Mouse (Mus musculus) embryonic fibroblast, embryonic 13.5 days (primary cell): Measurements from ENCODE around the gene Adssl1. TPM values are rescaled to one million over a fixed set of nuclear protein-coding genes. Genes with fewer than 3 reads are reported as not detected.
A peak's percentile ranks its signal among the peaks of the same experiment; 100 is the strongest.

Source experiments
- H3K27ac ChIP-seq: 2 replicates; pipeline ENCODE4 v1.5.1; 2012; ENCODE audit warnings: low read length, control low read depth, inconsistent platforms; ENCODE audit not compliant: insufficient read depth
- H3K4me1 ChIP-seq: 2 replicates; pipeline ENCODE4 v1.6.1; 2011; ENCODE audit warnings: low read length; ENCODE audit not compliant: control insufficient read depth, insufficient read depth
- H3K4me3 ChIP-seq: 2 replicates; pipeline ENCODE4 v1.5.1; 2011; ENCODE audit warnings: mild to moderate bottlenecking, control low read depth, low read length; ENCODE audit not compliant: insufficient read depth
- CTCF ChIP-seq: IDR thresholded peaks from 2 replicates; pipeline ENCODE4 v1.5.1; 2011; ENCODE audit warnings: mild to moderate bottlenecking, control low read depth, low read length, moderate library complexity, borderline replicate concordance; ENCODE audit not compliant: insufficient read depth
- POLR2A ChIP-seq: IDR thresholded peaks from 2 replicates; pipeline ENCODE4 v1.6.1; 2011; ENCODE audit warnings: low read depth, mild to moderate bottlenecking, control low read depth, low read length, moderate library complexity
- polyA plus RNA-seq: library from polyadenylated mRNA; stranded (reverse); fragments of >200 nt; gene quantifications from 2 replicates; pipeline ENCODE4 v1.2.4, GENCODE M21; 2011; ENCODE audit warnings: low read depth; ENCODE audit not compliant: missing spikeins, insufficient read length

Adssl1 gene
- polyA plus RNA-seq, 1 experiment = 2.2 TPM

- H3K4me3 ChIP-seq = no peak overlapping the region
- peak overlapping the region; percentile 21; the same call in 1 of the 2 replicates for H3K27ac ChIP-seq
- H3K4me1 ChIP-seq = 0 out of 2 replicates have a peak, but pooled peaks cover 2% of the 10 kb centered on the region
- TF ChIP-seq CTCF (peak; percentile 33; the same call in 1 of the 2 replicates), POLR2A (no peak)
Measured at GRCm38 (mm10) chr12:112604709-112605649, 14.9 kb upstream of the Adssl1 start.

DNA sequence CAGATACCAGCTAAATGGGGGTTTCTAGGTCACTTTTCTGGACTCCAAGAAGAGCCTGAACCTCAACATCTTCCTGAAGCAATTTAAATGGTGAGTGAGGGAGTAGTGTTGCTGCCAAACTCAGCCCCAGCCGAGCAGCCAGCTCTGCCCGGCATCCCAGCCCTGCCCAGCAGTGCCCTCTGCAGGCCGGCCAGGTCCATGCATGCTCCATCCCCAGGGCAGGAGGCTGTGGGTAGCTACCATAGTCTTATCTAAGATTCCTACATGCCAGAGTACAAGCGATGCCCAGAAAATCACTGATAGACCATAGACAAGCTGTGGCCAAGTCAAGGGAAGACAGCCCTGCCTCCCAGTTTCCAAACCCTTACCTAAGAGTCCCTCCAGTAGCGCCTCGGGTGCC is 14.1 kb upstream of the Adssl1 start:
- TF ChIP-seq POLR2A (no peak), CTCF (peak; percentile 96)
- 0 out of 2 replicates have a peak, but pooled peaks cover 2% of the 10 kb centered on the region for H3K4me1 ChIP-seq
- no peak overlapping the region for H3K4me3 ChIP-seq
- peak overlapping the region; percentile 21; the same call in 1 of the 2 replicates for H3K27ac ChIP-seq

DNA sequence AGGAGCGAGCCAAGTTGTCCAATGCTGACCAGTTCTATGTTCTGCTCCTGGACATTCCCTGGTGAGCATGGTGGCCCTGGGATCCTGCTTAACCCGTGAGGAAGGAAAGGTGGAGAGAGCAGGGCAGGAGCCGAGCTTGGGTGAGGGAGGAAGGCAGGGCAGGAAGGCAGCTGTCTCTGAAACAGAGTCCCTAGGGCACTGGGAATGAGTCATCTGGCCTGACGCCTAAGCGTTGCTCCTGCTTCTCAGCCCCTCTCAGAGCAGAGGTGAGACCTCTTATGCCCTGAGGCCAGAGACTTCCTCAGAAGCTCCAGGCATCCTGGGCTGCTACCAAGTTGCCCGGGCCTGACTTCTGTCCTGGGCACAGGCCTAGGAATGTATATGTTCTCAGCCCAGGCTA is 12.8 kb upstream of the Adssl1 start:
- Histone ChIP-seq H3K4me1 (0 out of 2 replicates have a peak, but pooled peaks cover 2% of the 10 kb centered on the region), H3K27ac (no peak overlapping the region), H3K4me3 (no peak overlapping the region)
- TF ChIP-seq CTCF (no peak), POLR2A (no peak)

- Histone ChIP-seq H3K4me1 (0 out of 2 replicates have a peak, but pooled peaks cover 2% of the 10 kb centered on the region), H3K4me3 (no peak overlapping the region), H3K27ac (no peak overlapping the region)
- TF ChIP-seq POLR2A = no peak
- no peak for TF ChIP-seq CTCF
Measured at GRCm38 (mm10) chr12:112609031-112609430, 10.8 kb upstream of the Adssl1 start.

DNA sequence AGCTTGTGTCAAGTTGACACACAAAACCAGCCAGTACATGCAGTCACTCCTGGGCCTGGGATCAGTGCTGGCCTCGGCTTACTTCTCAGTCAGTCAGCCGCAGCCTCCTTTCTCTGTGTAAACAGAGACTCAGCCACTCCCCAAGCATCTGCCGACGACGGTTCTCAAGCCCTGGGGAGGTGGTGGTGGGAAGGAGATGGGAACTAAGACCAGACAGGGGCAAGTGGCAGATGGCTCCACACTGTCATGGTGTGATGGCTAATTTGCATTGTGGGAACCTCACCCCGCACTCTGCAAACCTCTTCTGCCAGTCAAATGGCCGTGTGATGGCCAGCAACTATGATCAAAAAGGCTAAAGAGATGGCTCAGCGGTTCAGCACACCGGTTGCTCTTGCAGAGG is 3.2 kb upstream of the Adssl1 start:
- H3K4me3 ChIP-seq = no peak overlapping the region
- H3K27ac ChIP-seq = peak overlapping the region; percentile 22; the same call in 1 of the 2 replicates
- TF ChIP-seq CTCF (no peak), POLR2A (no peak)
- H3K4me1 ChIP-seq = peaks cover 14% of the 10 kb centered on the region

DNA sequence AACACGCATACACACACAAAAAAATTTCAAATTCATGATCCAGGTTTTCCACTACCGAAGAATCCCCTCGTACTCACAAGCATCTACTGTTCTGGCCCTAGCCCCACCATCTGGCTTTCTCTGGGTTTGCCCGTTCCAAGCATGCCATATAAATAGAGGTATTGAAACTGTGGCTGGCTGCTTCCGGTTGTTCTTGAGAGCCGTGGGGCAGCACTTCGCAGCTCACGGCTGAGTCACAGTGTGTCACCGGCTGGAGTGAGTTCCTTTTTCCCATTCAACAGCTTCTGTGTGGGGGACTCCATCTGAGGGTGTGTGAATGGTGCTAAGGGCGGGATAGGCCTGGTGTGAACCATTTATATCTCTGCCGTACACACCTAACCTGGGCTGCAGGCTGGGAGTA is 2.7 kb upstream of the Adssl1 start:
- H3K4me3 ChIP-seq = no peak overlapping the region
- TF ChIP-seq CTCF (no peak), POLR2A (no peak)
- peaks cover 19% of the 10 kb centered on the region for H3K4me1 ChIP-seq
- H3K27ac ChIP-seq = 0 out of 2 replicates have a peak overlapping the region, but pooled peaks have one; percentile 22

GRCm38 (mm10) chr12:112617898-112618380 is 1.9 kb upstream of the Adssl1 start:
- no peak overlapping the region for H3K4me3 ChIP-seq
- H3K27ac ChIP-seq = no peak overlapping the region
- TF ChIP-seq POLR2A (no peak), CTCF (peak; percentile 79; the same call in 1 of the 2 replicates)
- H3K4me1 ChIP-seq = peaks cover 19% of the 10 kb centered on the region

DNA sequence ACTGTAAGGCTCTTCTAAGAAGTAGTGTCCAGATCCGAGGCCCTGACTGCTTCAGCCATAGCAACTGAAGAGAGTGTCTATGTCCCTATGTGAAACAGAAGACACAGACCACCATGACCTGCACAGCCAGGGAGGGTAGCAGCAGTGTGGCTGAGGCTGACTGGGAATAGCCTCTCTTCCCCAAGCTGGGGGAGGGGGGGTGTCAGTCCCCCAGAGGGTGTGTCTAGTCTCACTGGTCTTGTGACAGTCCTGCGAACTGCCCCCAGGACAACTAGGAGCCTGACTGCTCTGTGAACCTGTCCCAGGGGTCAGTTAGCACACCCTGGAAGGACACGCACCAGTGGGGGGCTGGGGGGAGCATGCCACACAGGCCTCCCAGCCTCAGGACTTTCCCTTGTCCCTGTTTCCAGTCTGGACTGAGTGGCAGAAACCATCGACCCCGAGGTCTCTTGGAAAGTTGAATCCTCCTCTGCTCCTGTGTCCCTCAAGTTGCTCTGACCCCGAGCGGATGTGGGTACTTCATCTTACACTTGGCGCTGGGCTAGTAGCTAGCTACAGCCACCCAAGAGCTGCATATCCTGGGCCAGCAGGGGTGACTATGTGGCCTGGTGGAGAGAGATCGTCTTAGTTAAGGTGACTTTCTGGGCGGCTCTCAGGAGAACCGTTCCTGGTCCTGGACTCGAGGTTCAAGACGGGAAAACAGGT is 712 bp upstream of the Adssl1 start:
- Histone ChIP-seq H3K27ac (no peak overlapping the region), H3K4me1 (peaks cover 19% of the 10 kb centered on the region), H3K4me3 (no peak overlapping the region)
- TF ChIP-seq POLR2A (no peak), CTCF (no peak)

- peak overlapping the region; percentile 15 for H3K4me3 ChIP-seq
- H3K27ac ChIP-seq = no peak overlapping the region
- TF ChIP-seq POLR2A (no peak), CTCF (no peak)
- peaks cover 19% of the 10 kb centered on the region for H3K4me1 ChIP-seq
Measured at GRCm38 (mm10) chr12:112620354-112621061, 663 bp downstream of the Adssl1 start.
